Mouse (Mus musculus): ENCODE measurements at regions not wholly inside any gene's neighbourhood (a gene's known extent, or its start where the extent isn't known, plus 50 kb on each side); places are given as distances from the start of the nearest gene placed in this dataset.

DNA sequence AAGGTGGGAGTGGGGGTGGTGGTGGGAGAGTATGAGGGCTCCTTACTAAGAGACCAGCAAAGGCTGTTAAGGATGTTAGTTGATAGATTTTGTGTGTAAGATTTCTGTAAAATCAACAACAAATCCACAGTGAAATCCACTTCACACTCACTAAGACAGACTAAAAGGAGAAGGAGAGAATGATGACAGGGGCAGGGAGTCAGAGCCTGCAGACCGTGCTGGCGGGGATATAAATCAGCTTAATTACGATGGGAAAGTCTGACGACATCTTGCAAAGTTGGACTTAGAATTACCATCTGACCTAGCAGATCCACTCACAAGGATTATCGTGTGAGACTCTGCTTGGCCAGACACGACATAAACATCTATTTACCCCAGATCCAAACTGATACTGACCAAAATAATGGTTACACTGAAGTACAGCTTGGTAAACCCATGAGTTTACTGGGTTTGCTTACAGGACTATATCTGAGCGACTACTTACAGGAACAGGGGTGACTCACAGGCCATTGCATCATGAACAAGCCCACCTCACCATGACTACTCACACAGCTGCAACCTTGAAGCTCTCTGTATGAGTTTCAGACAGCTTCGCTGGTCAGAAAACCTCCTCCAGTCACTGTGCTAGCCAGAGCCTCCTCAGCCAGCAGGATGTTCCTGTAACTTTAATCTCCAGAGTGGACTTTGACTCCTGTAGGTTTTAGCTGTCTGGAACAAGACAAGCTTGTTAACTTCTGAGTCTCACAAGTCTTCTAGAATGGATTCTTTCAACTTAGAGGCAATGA, 50.5 kb upstream of the Ednra start:
- DNase-seq = no peak

DNA sequence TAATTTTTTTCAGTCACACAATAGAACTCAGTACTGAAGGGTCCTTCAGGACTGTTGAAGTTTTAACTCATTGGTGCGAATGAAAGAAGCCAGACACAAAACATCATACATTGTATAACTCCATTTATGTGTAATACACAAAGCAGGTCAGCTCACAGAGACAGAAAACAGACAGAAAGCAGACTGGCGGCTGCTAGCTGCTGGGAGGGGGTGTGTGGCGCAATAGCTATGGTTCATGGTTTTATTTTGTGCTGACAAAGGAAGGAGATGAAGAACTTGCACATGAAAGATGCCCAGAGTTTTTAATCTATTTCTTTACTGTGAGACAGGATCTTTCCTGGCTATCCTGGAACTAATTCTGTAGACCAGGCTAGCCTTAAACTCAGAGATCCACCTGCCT, 51.3 kb upstream of the Ednra start:
- DNase-seq = no peak

DNA sequence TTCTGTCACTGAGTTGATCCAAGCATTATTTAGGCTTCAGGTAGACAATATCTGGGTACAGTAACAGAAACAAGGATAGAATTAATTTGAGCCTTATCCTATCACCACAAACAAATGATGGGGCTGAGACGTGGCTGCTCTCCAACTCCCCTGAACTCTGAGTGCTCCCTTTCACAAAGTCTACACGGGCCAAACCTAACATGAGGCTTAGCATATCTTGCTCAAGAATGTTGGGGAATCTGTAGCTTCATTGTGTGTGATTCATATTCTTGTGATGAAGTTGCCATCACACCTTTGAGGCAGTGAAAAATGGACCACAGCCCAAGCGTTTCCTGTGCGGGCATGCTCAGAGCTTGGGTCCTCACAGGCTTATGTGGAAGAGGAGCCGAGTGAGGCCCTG, 53.3 kb upstream of the Ednra start:
- DNase-seq = no peak

DNA sequence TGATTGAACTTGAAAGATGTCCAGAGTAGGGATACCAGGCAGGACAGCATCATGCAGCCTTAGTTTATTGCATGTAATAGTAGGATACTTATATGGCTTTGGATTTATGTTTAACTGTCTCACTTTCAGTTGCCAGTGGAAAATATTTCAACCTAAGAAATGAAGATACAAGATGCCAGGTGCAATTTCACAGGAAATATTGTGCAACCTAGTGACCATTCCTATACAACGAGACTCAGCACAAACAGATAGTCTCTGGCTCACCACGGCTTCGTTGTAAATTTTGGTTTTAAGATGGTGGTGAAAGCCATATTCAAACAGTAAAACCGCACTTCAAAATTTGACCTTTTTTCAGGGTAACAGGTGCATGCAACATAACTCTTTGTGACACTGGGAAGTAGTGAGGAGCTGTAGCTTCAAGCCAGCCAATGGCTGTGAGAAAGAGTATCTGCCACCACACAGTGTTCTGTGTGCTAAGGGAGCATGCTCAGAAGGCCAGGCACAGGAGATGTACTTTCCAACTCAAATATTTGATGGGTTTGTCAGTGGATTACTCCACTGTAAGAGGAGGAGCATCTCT, 61.5 kb upstream of the Ednra start:
- DNase-seq = no peak

DNA sequence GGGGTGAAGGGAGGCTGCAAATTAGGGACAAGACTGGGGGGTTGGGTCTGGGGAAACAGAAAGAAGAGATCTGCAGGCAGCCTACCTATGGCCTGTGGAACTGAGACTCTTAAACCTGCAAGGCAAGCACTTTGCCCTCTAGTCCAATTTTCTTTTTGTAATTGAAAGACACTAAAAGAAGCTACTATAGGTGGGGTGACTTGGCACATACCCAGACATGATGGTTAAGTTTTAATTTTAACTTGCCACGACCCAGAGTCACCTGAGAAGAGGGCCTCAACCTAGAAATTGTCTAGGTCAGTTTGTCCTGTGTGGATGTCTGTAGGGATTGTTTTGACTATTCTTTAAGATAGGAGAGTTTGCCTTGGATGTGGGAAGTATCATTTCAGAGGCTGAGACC, 70.6 kb upstream of the Ednra start:
- DNase-seq = no peak

DNA sequence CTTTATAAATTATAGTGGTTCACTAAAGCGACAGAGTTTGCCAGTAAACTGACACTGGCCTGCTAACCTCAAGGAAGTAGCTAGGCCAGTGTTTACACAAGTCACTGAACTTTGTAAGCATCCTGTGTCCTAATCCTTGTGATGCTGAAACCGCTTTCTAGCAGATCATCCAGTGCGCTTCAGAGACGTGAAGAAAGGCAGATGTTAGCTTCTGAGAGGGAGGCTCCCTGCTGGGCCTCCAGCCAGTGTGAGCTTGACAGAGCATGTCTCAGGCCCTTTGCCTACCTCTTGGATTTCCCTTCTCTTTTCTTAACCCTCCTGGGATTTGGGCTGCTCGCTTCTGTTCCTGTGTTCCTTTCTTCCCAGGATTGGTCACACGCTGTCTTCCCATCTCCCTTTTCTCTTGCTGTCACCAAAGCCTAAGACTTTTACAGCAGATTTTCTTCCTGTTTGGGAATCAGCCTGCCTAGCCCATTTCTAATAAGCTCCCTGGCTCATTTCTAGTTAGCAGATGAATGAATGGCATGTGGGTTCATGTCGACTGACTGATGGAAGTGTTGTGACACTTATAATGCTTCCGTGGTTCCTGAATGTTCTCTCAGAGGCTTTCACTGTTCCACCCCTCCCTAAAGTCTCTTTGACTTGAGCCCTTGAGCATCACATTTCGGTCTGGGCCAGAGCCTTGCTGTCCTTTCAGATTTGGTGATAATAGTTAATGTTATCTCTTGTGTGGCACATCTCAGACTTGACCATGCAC, 79.1 kb upstream of the Ednra start:
- DNase-seq = peak; percentile 20 to 60

DNA sequence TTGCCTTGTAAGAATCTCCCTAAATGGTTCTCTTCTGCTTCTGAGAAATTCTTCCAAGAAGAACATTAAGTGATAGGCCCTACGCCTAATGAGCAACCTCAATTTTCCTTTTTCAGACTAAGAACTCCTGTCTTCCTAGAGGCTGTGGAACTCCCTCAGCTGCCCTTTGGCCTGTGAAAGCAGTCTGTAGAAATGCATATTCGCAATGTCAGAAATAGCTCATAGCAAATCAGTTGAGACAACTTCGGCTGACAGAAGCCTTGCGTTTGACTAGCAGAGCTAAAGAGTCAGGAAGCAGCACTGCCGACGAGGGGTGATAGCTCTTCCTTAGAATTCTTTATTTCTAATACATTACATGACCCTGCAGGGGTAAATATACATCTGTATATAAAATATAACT, 80.3 kb upstream of the Ednra start:
- no peak for DNase-seq

DNA sequence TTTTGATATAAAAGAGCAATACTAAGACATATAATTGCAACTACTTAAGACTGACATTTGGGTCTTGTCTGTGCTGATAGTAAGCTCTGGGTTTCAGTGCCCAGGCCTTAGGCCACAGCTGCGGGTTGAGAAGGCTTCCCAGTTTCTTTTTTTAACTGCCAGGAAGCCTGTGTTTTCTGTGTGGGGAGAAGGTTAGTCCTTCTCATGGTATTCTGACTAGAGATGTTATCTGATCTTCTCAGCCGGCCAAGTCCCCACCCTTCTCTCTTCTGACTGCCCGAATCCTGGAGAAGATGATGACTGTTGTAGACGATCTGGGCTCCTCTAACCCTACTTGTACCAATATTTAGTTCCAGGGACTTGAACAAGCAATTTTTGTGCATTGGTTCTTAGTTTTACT, 80.7 kb upstream of the Ednra start:
- no peak for DNase-seq

DNA sequence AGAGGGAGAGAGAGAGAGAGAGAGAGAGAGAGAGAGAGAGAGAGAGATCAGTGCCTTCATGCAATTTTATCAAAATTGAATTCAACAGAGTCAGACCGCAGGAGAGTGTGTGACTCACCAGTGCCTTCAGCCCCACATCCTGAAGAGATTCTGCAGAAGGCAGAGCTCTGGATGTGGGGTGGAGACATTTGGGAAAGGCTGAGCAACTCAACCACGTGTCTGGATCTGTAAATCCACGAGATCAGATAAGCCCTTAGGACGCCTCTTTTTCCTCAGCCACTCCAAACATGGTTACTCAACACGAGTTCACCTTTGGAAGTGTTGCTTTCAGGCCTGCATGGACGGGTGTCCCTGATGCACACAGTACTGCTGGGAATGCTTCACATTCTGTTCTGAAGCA, 81.4 kb upstream of the Ednra start:
- DNase-seq = no peak

DNA sequence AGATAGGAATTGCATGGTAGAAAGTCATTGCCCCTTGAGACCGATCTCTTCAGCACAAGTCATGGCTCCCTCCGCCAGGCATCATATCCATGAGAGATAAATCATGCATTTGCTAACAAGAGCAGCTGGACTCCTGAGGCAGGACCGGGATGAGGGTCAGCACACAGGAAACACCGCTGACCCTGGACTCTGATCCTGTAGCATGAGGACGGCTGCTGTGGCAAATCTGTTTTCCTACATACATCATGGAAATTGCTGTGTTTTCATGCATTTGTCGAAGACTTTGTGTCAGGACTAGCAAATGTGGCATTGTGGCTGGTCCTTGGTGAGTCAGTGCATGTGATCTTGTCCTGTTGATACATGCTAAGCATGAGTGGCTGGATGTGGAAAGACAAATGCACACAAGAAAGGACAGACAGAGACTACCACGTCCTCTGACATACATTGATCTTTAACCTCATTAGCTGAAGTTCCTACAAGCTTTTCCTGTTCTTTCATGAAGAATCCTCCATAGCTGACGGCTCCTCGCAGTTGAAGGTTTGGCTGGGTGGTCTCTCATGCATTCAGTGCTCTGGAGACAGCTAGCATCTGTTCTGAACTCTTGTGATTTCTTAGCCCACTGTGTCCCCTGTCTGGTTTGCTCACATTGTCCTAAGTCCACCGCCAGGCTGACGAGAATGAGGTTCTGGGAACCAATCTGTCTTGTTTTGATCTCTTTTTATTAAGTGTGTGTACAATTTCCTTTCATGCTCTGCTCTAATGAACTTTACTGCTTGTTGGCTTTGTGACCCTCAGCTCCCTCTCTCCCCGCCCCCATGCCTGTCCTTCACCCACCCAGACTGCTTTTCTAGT, 90.8 kb upstream of the Ednra start:
- DNase-seq = no peak

DNA sequence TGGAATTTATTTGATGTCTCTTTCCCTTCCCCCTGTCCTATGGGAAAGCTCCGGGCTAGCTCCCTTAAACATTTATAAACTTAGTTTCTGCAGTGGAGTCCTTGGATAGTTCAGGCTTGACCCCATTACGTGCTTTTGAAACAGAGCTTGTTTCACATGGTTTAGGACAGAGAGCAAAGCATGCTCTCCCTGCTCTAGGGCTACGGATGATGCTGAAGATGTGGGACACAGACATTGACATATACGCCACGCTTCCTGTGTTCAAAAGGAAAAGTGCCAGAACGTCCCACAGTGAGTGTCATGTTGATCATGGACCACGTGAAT, 91.3 kb upstream of the Ednra start:
- DNase-seq = no peak

DNA sequence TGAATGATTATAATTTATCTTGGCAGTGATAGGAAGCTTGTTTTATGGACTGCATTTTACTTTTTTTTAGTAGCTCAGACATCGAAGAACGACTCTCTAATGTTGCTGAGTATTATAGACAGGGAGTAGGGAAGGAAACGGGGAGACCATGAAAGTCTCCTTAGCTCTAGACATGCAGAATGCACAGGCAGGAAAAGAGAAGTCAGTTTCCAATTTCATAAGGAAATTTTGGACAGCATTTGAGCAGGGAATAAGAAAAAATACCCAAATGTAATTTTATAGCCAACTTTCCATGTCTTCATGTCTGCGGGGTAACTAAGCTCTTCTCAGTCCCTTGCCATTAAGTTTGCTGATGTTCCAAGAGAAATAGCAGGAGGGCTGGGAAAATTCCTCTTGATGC, 92.0 kb upstream of the Ednra start:
- DNase-seq = no peak

DNA sequence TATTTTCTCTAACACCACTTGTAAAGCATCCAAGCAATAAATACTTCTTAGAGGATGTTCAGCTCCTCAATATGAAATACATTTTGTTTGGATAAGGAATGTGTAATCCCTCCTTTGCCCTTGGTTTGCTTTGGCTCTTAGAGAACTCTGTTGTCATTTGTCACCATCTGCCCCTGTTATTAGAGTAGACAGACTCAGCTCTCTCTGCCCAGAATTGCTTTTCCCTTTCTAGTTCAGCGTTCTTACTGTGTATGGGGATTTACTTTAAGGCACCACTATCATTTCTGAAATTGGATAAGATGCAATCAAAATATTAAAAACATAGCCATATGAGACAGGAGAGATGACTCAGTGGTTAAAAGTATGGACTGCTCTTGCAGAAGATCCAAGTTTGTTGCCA, 101.5 kb upstream of the Ednra start:
- DNase-seq = no peak

DNA sequence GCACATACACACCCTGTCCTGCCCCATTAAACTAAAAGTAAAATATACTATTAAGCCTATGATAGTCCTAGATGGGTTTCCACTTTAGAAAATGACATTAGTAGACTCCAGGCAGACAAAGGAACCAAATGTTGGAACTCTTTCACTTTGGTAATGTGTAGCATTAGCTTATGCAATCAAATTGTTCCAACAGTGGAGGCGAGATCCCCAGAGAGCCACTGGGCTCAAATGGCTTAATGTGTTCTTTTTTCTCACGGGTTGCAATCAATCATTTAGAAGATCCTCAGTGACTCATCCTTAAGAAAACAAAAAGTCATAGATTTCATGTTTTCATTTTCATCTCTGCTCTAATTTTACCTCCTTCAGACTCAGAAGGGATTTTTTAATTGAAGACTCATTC, 102.0 kb upstream of the Ednra start:
- DNase-seq = no peak

DNA sequence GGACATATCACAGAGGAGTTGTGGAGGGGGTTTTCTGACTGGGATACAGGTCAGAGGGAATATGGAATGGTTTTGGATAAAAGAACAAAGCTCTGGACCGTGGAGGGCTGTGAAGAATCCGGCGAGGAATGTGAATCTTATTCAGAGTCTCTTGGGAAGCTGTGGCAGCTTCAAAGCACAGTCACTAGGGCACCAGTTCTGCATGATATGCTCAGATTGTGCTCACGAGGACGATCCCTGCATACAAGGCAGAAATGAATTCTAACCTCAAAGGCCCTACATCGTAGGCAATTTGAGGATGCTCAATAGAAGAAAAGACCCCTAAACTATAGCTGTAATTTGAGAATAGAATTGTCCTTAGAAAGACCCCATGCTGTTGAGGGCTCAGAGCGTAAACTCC, 103.8 kb upstream of the Ednra start:
- DNase-seq = no peak

DNA sequence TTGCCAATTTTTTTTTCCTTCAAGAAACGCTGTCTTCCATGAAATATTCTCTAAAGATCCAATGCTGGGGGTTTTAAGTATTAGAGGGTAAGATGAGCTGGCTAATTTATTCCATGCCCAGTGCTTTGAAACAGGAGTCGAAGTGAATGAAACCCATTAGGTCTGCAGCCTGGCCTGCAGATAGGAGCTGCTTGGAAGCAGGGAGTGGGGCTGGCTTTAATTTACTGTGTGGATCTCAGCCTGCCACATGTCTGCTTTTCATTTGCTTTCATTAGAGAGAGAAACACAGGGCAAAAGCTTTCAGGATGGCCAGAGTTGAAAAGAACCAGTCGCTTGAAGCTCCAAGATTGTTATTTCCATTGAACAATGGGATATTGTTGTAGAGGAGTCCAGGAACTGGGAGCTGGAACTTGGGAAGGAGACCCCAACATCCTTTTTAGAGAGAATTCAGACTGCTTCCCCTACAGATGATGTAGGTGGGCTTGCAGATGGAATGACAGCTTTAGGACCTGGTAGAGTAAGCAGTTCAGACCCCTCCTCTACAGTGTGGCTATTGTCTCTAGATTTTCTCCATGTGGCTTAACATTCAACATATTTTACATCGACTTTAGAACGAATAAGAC, 105.0 kb upstream of the Ednra start:
- DNase-seq = no peak

DNA sequence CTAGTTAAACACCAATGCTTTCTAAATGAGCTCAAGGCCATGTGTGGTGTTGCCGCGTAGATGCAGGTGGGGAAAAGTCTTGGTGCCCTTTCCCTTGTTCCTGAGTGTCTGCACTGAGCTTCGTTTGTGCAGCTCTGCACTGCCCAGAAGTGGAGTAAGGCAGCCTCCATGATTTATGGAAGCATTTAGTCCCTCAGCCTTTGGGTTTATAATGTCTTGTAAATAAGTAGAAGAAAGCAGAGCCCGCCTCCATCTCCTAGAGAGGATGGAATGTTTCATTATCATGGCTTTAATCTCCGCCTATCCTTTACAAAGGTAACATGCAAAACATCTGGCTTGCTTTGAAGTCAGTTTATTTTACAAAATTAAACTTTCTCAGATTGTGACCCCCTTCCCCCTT, 105.5 kb upstream of the Ednra start:
- no peak for DNase-seq

DNA sequence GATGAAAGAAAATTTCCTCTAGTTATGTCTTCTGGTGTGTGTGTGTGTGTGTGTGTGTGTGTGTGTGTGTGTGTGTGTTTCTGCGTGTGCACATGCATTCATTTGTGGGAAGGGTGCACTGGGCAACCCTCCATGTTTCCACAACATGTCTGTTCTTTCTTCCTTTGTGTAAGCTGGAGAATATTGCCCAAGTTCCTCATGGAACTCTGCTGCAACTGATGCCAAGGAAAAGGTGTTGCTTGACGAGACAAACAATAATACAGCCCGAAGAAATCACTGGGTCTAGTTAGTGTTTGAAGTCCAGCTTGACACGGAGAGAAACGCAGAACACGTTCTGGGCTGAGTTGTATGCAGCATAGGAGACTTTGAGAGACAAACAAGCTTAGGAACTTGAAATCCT, 110.0 kb upstream of the Ednra start:
- DNase-seq = no peak

DNA sequence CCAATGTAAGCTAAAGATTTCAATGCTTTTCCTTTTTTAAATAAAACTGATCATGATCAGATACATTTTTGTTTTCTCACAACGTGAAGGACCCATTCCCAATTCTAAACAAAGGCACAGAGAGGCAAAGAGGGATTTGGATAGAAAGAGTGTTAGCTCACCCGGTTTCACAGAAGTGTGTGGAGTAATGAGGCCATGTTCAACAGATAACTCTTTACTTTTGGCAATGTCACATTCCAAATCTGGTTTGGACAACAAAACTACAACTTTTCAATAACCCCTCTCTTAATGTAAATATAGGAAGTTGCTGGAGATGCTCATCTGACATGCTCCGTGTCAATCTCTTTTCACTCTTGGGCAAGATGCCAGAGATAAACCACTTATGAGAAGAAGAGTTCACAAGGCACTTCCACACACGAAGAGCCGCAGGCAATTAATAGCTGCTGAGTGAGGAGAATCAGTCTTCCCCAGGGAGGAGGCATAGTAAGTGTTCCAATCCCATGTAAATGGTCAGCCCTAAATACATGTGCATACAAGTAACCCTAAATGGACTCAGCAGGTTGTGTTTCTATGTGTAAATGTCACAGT, 112.7 kb upstream of the Ednra start:
- DNase-seq = no peak

DNA sequence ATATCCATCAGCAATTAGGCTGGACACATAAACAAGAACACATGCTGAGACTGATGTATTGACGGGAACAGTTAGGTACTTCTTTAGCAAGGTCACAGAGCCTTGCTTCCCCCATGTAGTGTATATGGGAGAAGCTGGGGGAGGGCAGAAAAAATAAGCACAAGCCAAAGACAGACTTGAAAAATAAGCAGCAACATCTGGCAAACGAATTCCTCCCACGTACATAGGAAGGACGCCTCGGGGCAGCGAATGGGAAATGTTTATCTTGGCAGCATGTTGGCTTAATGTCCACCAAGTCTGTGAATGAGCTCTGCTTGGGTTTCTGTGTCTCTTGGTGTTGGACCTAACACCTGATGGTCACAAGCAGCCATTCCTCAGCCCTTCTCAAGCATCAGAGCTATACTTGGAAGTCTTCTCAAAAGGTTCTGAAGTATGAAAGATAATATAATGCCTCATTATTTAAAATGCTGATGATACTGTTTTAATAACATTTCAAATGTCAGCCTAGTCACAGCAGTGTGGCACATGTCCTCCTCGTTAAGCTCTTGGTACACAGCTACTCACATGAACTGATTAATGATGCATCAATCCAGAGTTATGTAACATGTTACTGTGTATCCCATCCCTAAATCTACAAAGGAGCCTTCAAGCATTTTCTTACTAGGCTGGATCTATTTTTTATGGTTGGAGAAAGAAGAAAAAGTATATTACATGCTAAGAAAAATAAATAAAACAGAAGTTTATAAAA, 118.3 kb upstream of the Ednra start:
- no peak for DNase-seq

DNA sequence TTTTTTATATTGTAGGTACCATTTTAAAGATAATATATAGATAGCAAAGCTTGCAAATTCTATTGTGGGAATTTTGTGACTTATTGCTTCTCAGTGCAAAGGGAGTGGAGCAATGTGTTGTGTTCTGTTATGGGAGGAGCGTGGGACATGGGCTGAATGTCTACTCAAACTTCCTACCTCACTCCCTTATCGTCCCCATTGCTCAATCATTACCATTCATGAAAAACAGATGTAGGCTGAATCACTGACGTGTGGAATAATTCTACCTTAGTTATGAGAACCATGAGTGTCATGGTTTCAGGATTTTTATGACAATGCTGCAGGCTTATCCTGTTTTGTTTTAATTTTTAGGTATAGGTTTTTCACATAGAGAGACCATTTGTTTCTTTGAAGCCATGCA, 119.0 kb upstream of the Ednra start:
- no peak for DNase-seq
